Mouse (Mus musculus) kidney, postnatal 36 days (tissue): Measurements from ENCODE around the gene Srgap2.

ENCODE experiments used
- DNase-seq, 2 experiments: peaks; one replicate each; pipeline ENCODE4 v3.0.0; 2021 to 2022; ENCODE audit warnings: mixed read lengths in 2 of 2

Srgap2 gene

DNA sequence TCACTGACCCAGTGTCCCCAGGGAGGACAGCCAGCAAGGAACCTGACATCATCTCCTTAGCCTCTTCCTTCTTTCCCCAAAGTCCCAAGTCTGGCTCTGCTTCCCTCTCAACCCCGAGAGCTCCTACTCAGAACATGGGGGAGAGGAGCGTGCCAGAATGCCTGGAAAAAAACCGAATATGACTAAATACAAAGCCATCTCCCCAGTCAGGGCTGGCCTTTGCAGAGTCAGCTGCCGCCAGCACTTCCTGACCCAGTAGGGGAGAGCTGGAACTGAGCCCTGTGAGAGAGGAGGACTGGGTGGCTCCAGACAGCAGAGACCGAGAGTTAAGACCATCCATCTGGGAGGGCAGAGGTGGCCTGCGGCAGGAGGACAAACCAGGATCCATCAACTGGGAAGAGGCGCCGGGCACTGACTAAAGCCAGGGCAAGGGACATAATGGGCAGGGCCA is 288.2 kb downstream of the Srgap2 start:
- DNase-seq: peak; percentile 70

DNA sequence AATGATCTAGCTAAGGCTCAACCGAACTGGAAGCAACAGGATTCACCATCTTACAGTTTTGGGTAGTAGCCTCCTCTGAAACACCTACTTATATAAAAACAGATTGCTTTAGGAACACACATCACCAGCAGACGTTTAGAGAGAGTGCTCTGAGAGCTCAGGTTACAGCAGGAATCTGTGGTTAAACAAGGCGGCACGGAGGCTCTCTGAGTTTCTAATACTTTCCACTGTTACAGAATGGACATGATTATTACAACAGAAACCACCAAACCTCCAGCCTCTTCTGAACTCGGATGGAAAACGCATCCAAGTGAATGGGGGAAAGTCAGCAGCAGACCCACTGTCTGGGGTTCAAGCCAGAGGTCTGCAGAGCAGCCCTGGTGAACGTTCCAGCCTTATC is 291.1 kb downstream of the Srgap2 start:
- DNase-seq: no peak
